Mouse (Mus musculus) mouse trophoblast stem cell (cell line): ENCODE results near the gene Alox8.

Source experiments
- in situ Hi-C, 2 experiments: fragments of 300-500 bp; cut with MseI, MboI; formaldehyde crosslinking; loops; 2 replicates in 1 of 2; 3 replicates in 1 of 2; pipeline ENCODE4 v1.15.1; 2025

The Alox8 gene

GRCm38 (mm10) chr11:69197743-69198142, at the start of gene Alox8:
TSS of gene Alox8 (minus strand) at chr11:69197843.
- in situ Hi-C loops: no loop called here

GRCm38 (mm10) chr11:69245643-69246042, 48.0 kb upstream of the Alox8 start:
- in situ Hi-C loops: loop anchor here in 1 of 2 experiments (5.0 kb wide), 1 partner anchor 53 kb away; no protein-coding TSS in a partner anchor

- in situ Hi-C loops: loop anchor here (5.0 kb wide), 1 partner anchor 53 kb away; no protein-coding TSS in a partner anchor
Measured at GRCm38 (mm10) chr11:69244911-69245310, 47.3 kb upstream of the Alox8 start.

GRCm38 (mm10) chr11:69236926-69237260, 39.2 kb upstream of the Alox8 start, which contains the start of gene Gucy2e:
TSS of gene Gucy2e (minus strand) at chr11:69237036.
- in situ Hi-C loops: no loop called here

GRCm38 (mm10) chr11:69236061-69236925, 38.6 kb upstream of the Alox8 start:
- in situ Hi-C loops: no loop called here

GRCm38 (mm10) chr11:69235285-69236060, 37.8 kb upstream of the Alox8 start:
- in situ Hi-C loops: no loop called here

GRCm38 (mm10) chr11:69233141-69233540, 35.5 kb upstream of the Alox8 start:
- in situ Hi-C loops: no loop called here

GRCm38 (mm10) chr11:69230420-69230819, 32.8 kb upstream of the Alox8 start:
- in situ Hi-C loops: no loop called here

- in situ Hi-C loops: no loop called here
Measured at GRCm38 (mm10) chr11:69225715-69226114, 28.1 kb upstream of the Alox8 start.

- in situ Hi-C loops: no loop called here
Measured at GRCm38 (mm10) chr11:69223101-69223500, 25.5 kb upstream of the Alox8 start.

GRCm38 (mm10) chr11:69221070-69221469, 23.4 kb upstream of the Alox8 start:
- in situ Hi-C loops: no loop called here

- in situ Hi-C loops: no loop called here
Measured at GRCm38 (mm10) chr11:69218661-69219060, 21.0 kb upstream of the Alox8 start.

GRCm38 (mm10) chr11:69217411-69217810, 19.8 kb upstream of the Alox8 start:
- in situ Hi-C loops: no loop called here

- in situ Hi-C loops: no loop called here
Measured at GRCm38 (mm10) chr11:69211431-69211830, 13.8 kb upstream of the Alox8 start.

GRCm38 (mm10) chr11:69202469-69203230, 5.0 kb upstream of the Alox8 start:
- in situ Hi-C loops: no loop called here

GRCm38 (mm10) chr11:69200231-69200630, 2.6 kb upstream of the Alox8 start:
- in situ Hi-C loops: no loop called here

GRCm38 (mm10) chr11:69199251-69199650, 1.6 kb upstream of the Alox8 start:
- in situ Hi-C loops: no loop called here

GRCm38 (mm10) chr11:69197194-69197593, 449 bp downstream of the Alox8 start:
- in situ Hi-C loops: no loop called here

GRCm38 (mm10) chr11:69196766-69197165, 877 bp downstream of the Alox8 start:
- in situ Hi-C loops: no loop called here

GRCm38 (mm10) chr11:69192840-69193239, 4.8 kb downstream of the Alox8 start:
- in situ Hi-C loops: loop anchor here (5.0 kb wide), 2 partner anchors 49 to 54 kb away; no protein-coding TSS in a partner anchor

- in situ Hi-C loops: no loop called here
Measured at GRCm38 (mm10) chr11:69185936-69186335, 11.7 kb downstream of the Alox8 start.

GRCm38 (mm10) chr11:69185031-69185430, 12.6 kb downstream of the Alox8 start:
- in situ Hi-C loops: no loop called here
